8 mouse cellular contexts compared by ENCODE assay signal in the genomic region with DNA sequence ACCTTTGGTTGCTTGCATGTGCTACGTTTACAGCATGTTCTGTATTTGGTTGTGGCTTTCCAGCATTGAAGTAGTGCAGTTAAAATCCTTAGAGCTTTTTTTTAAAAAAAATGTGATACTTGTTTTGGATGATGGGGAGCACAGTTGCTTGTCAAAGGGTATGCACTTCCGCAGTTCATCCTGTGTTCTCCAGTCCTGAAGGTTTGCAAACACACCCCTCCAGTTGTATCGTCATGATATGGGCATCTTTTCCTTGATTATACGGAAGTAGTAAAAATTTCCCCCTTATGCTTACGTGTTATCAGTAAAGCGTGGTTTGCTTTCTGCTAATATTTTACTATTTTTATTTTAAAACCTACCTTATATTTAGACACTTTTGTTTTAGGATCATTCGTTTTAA. TPM values are rescaled to one million over a fixed set of nuclear protein-coding genes. Genes with fewer than 3 reads are reported as not detected.
DNase-seq lines count a peak whose midpoint lies in the region; ATAC-seq lines count a peak whose summit lies in the region.

No protein-coding gene starts in this region.

- H3K4me2 ChIP-seq in kidney, embryonic 14.5 days (replicated peaks; ENCODE audit: low read depth, low read length): peak overlapping the region; percentile 36
- H3K4me2 ChIP-seq in hindbrain, embryonic 13.5 days: peak overlapping the region; percentile 72
- H3K4me2 ChIP-seq in midbrain, embryonic 13.5 days (replicated peaks): peak overlapping the region; percentile 60

- H3K27me3 ChIP-seq in kidney, embryonic 14.5 days (ENCODE audit: control insufficient read depth, insufficient read depth, low read length): no peaks in the 10 kb centered on the region
- no peaks in the 10 kb centered on the region for H3K27me3 ChIP-seq in hindbrain, embryonic 13.5 days
- no peaks in the 10 kb centered on the region; the same call in 1 of the 2 replicates for H3K27me3 ChIP-seq in midbrain, embryonic 13.5 days

- H3K9ac ChIP-seq in kidney, embryonic 14.5 days (ENCODE audit: low read depth, low read length): peak overlapping the region; percentile 86; the same call in 1 of the 2 replicates
- peak overlapping the region; percentile 92 for H3K9ac ChIP-seq in hindbrain, embryonic 13.5 days
- H3K9ac ChIP-seq in midbrain, embryonic 13.5 days (replicated peaks): peak overlapping the region; percentile 85

- H3K36me3 ChIP-seq in kidney, embryonic 14.5 days (ENCODE audit: control insufficient read depth, insufficient read depth, low read length): peaks cover 15% of the 10 kb centered on the region; the same call in 1 of the 2 replicates
- H3K36me3 ChIP-seq in hindbrain, embryonic 13.5 days: peaks cover 9% of the 10 kb centered on the region
- H3K36me3 ChIP-seq in midbrain, embryonic 13.5 days: peaks cover 9% of the 10 kb centered on the region

- 39% methylated on average over 7 of the region's 7 CpGs for WGBS in kidney, embryonic 14.5 days
- WGBS in hindbrain, embryonic 13.5 days: 52% methylated on average over 7 of the region's 7 CpGs
- WGBS in midbrain, embryonic 13.5 days: 53% methylated on average over 7 of the region's 7 CpGs

- no peak for ATAC-seq in kidney, embryonic 14.5 days (ENCODE audit: low FRiP score, low TSS enrichment)
- no peak for ATAC-seq in hindbrain, embryonic 13.5 days (ENCODE audit: low FRiP score)
- no peak for ATAC-seq in midbrain, embryonic 13.5 days

- no peak for DNase-seq in kidney, postnatal 36 days
- peak; percentile 83 for DNase-seq in MEL-GATA-1-ER (ENCODE audit: extremely low read depth, low read depth)
- no peak for DNase-seq in ovary, adult 18-20 months (ENCODE audit: low spot score)
- no peak for DNase-seq in gastrocnemius, postnatal 36 days
- DNase-seq in testis, postnatal 10 days (ENCODE audit: low spot score): no peak

- peak overlapping the region; percentile 79 for H3K4me3 ChIP-seq in kidney, embryonic 14.5 days (ENCODE audit: low read length)
- H3K4me3 ChIP-seq in hindbrain, embryonic 13.5 days: peak overlapping the region; percentile 82
- peak overlapping the region; percentile 91 for H3K4me3 ChIP-seq in midbrain, embryonic 13.5 days (replicated peaks)

- no peak overlapping the region for H3K27ac ChIP-seq in kidney, embryonic 14.5 days (ENCODE audit: low read depth, low read length)
- peak overlapping the region; percentile 94 for H3K27ac ChIP-seq in hindbrain, embryonic 13.5 days
- 0 out of 2 replicates have a peak overlapping the region, but pooled peaks have one; percentile 95 for H3K27ac ChIP-seq in midbrain, embryonic 13.5 days

- H3K9me3 ChIP-seq in kidney, embryonic 14.5 days (ENCODE audit: control insufficient read depth, low read length): no peaks in the 10 kb centered on the region
- no peaks in the 10 kb centered on the region for H3K9me3 ChIP-seq in hindbrain, embryonic 13.5 days
- no peaks in the 10 kb centered on the region for H3K9me3 ChIP-seq in midbrain, embryonic 13.5 days

- H3K4me1 ChIP-seq in kidney, embryonic 14.5 days (ENCODE audit: control insufficient read depth, insufficient read depth, low read length): peaks cover 7% of the 10 kb centered on the region; the same call in 1 of the 2 replicates
- H3K4me1 ChIP-seq in hindbrain, embryonic 13.5 days (replicated peaks): peaks cover 25% of the 10 kb centered on the region
- H3K4me1 ChIP-seq in midbrain, embryonic 13.5 days (replicated peaks): peaks cover 24% of the 10 kb centered on the region

- intact Hi-C loops in gastrocnemius, postnatal 36 days (cut with DNase I): no loop called here

RNA-seq across cellular contexts. Expression of gene Capn7, which starts 1.0 kb away (rescaled TPM):
- polyA plus RNA-seq in kidney, embryonic 14.5 days (2014; fragmentation: Nextera tagmentation; extraction: Ambion mirVana): 27.4 and 49.8 TPM in 2 replicates
- 70.5 and 76.3 TPM in 2 replicates for polyA plus RNA-seq in hindbrain, embryonic 13.5 days (2015; fragmentation: Nextera tagmentation; extraction: Ambion mirVana)
- polyA plus RNA-seq in midbrain, embryonic 13.5 days (2015; fragmentation: Nextera tagmentation; extraction: Ambion mirVana): 66.3 and 69.7 TPM in 2 replicates
- total RNA-seq in gastrocnemius, postnatal 36 days (2021): 10 to 100 TPM; 27.8 to 28.3 TPM

RNA-seq across cellular contexts. Expression of gene Dnah1, which starts 13.7 kb away (rescaled TPM):
- 5.5 and 9.0 TPM in 2 replicates for polyA plus RNA-seq in kidney, embryonic 14.5 days (2014; fragmentation: Nextera tagmentation; extraction: Ambion mirVana)
- 4.1 and 4.6 TPM in 2 replicates for polyA plus RNA-seq in hindbrain, embryonic 13.5 days (2015; fragmentation: Nextera tagmentation; extraction: Ambion mirVana)
- 5.0 and 5.3 TPM in 2 replicates for polyA plus RNA-seq in midbrain, embryonic 13.5 days (2015; fragmentation: Nextera tagmentation; extraction: Ambion mirVana)
- total RNA-seq in gastrocnemius, postnatal 36 days (2021): under 1 TPM; 0.10 to 0.17 TPM
